Mouse (Mus musculus): ENCODE data around the gene Hspd1.

The Hspd1 gene

DNA sequence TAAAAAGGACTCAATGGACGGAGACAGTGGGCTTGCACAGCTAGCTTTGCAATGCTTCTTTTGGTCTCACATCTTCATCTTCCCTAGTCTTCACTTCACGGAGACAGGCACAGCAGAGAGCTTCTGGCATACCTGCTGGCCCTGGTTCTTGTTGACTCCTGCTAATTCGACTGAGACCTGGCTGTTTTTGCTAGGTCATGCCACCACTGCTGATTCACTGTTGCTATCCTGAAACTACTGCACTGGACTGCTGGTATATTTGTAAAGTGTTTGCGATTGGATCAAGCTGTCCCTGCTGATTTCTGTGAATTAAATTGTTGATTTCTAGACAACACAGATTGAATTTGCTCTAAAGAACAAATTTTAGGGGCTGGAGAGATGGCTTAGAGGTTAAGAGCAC lies 46.4 kb downstream of the Hspd1 start:
- DNase-seq (ENCODE audit: low spot score in 2 of 2) = no peak

GRCm38 (mm10) chr1:55039944-55040343 lies 48.1 kb downstream of the Hspd1 start:
- DNase-seq (ENCODE audit: low spot score in 2 of 2) = no peak

DNA sequence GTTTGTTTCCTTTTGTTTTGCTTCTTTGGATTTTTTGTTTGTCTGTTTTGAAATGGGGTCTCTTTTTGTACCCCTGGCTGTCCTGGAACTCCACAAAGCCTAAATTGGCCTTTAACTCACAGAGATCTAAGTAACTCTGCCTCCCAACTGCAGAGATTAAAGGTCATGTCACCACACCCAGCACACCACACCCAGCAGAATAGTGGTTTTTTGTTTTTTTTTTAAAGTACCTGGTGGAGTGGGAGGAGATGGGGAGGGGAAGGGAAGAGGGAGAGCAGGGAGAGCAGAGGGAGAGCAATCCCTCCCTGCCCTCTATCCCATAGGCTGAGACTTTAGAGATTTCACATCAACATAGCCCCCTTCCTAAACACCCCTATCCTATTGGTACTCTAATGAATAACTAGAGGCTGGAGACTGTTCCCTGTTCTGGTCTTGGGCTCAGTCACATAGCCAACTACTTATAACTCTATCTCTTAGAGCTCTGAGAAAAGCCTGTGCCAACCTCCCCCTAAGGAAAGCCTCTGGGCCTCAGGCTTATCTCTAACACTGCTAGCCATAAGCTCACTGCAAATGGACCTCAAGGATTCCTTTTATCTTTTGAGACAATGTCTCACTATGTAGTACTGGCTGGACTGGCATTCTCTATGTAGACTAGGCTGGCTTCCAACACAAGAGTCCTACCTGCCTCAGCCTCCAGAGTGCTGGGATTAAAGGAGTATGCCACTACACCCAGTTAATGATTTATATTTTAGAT lies 56.8 kb downstream of the Hspd1 start:
- DNase-seq (ENCODE audit: low spot score in 2 of 2) = no peak

DNA sequence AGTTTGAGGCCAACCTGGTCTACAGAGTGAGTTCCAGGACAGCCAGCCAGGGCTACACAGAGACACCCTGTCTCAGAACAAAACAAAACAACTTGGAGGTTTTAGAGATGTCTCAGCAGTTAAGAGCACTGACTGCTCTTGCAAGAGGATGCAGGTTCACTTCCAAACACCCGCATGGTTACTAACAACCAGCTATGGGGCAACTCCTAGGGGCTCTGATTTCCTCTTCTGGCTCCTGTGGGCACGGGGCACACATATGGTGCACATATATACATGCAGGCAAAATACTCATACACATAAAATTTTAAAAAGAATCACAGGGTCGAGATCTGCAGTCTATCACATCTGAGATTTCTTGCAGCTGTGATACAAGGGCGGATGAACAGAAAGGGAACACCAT lies 58.6 kb downstream of the Hspd1 start:
- no peak for DNase-seq (ENCODE audit: low spot score in 2 of 2)

DNA sequence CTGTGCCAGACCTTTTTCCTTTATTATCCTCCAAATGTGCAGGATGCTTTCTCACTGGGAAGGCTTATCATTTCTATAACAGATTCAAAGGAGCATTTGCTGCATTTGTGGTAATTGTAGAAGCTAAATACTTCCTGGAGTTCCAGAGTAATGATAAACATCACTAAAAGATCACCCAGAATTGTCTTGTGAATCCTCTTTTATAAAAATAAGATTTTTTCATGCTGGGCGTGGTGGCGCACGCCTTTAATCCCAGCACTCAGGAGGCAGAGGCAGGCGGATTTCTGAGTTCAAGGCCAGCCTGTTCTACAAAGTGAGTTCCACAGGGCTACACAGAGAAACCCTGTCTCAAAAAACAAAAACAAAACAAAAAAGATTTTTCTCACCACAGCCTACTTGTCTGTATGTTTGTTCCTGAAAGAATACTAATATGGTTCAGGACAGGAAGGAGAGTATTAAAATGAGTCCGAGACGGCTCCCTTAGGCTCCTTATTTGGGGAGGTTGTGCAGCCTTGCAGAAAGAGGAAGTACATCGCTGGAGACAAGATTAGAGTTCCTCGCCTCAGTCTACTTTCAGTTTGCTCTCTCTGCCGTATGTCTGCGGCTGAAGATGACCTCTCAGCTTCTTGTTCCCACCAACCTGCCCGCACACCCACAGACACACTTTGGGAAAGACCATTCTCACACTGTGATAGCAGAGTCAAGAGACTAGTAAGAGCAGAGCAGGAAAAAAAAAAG lies 59.4 kb downstream of the Hspd1 start:
- DNase-seq (ENCODE audit: low spot score in 2 of 2) = peak in 1 of 2 experiments; percentile 11

GRCm38 (mm10) chr1:55027966-55028365 lies 60.1 kb downstream of the Hspd1 start:
- DNase-seq (ENCODE audit: low spot score in 2 of 2) = no peak
